Mouse (Mus musculus) stomach, embryonic 14.5 days (tissue): ENCODE data around the gene Msantd2. TPM values are rescaled to one million over a fixed set of nuclear protein-coding genes. Genes with fewer than 3 reads are reported as not detected.

Experiments
- ATAC-seq: fragments of 200-750 bp; cut with Nextera tagmentation; 2 replicates; pipeline ENCODE4 v1.8.0; 2017; ENCODE audit warnings: low read depth, moderate TSS enrichment; ENCODE audit not compliant: insufficient number of reproducible peaks, insufficient read depth, low FRiP score
- H3K27ac ChIP-seq: fragments of 300-500 bp; sonication (generic); 2 replicates; pipeline ENCODE4 v1.5.1; 2014; ENCODE audit warnings: mild to moderate bottlenecking, low read length, moderate library complexity, mixed read lengths
- H3K27me3 ChIP-seq: fragments of 300-500 bp; sonication (generic); 2 replicates; pipeline ENCODE4 v1.6.1; 2014; ENCODE audit warnings: low read length, control low read depth, mixed read lengths; ENCODE audit not compliant: control insufficient read depth, insufficient read depth
- H3K36me3 ChIP-seq: fragments of 300-500 bp; sonication (generic); 2 replicates; pipeline ENCODE4 v1.6.1; 2014; ENCODE audit warnings: mild to moderate bottlenecking, control low read depth, low read length, moderate library complexity, mixed read lengths; ENCODE audit not compliant: control insufficient read depth, insufficient read depth
- H3K4me1 ChIP-seq: fragments of 300-500 bp; sonication (generic); 2 replicates; pipeline ENCODE4 v1.6.1; 2014; ENCODE audit warnings: low read length, control low read depth, mixed read lengths; ENCODE audit not compliant: control insufficient read depth, insufficient read depth
- H3K4me2 ChIP-seq: fragments of 300-500 bp; sonication (generic); replicated peaks from 2 replicates; pipeline ENCODE4 v1.6.1; 2014; ENCODE audit warnings: low read depth, low read length, control low read depth
- H3K4me3 ChIP-seq: fragments of 300-500 bp; sonication (generic); 2 replicates; pipeline ENCODE4 v1.5.1; 2014; ENCODE audit warnings: low read depth, low read length, control low read depth
- H3K9ac ChIP-seq: fragments of 300-500 bp; sonication (generic); replicated peaks from 2 replicates; pipeline ENCODE4 v1.6.1; 2014; ENCODE audit warnings: low read depth, mild to moderate bottlenecking, control low read depth, low read length, moderate library complexity, mixed read lengths
- H3K9me3 ChIP-seq: fragments of 300-500 bp; sonication (generic); 2 replicates; pipeline ENCODE4 v1.6.1; 2016; ENCODE audit warnings: low read depth, low read length, control low read depth; ENCODE audit not compliant: control insufficient read depth
- WGBS: fragments of 180-500 bp; shearing (Covaris S2); extraction: QIAGEN DNeasy Blood & Tissue Kit; methylation state at CpG from one replicate; pipeline ENCODE4 v1.1.7; 2014; 5-methylcytosine and 5-hydroxymethylcytosine counted together
- polyA plus RNA-seq: library from polyadenylated mRNA; unstranded; fragments of >200 nt; fragmentation: Nextera tagmentation; extraction: Ambion mirVana; gene quantifications from 2 replicates; pipeline ENCODE4 v1.2.1, GENCODE M21; 2014

The Msantd2 gene
- polyA plus RNA-seq, 1 experiment from 2014 or later = 38.9 TPM

- H3K4me1 ChIP-seq = peaks cover 24% of the 10 kb centered on the region; the same call in 1 of the 2 replicates
- H3K36me3 ChIP-seq = peaks cover 3% of the 10 kb centered on the region; the same call in 1 of the 2 replicates
- WGBS = 38% methylated on average over 9 of the region's 9 CpGs
- peak overlapping the region; percentile 66; the same call in 1 of the 2 replicates for H3K27ac ChIP-seq
- no peak overlapping the region; the same call in 1 of the 2 replicates for H3K9ac ChIP-seq
- peak overlapping the region; percentile 26 for H3K4me3 ChIP-seq
- peaks cover 10% of the 10 kb centered on the region; the same call in 1 of the 2 replicates for H3K27me3 ChIP-seq
- H3K9me3 ChIP-seq = no peaks in the 10 kb centered on the region
- no peak overlapping the region for H3K4me2 ChIP-seq
- no peak for ATAC-seq
These were observed 39.3 kb downstream of the Msantd2 start for GRCm38 (mm10) chr9:37528225-37528970.

DNA sequence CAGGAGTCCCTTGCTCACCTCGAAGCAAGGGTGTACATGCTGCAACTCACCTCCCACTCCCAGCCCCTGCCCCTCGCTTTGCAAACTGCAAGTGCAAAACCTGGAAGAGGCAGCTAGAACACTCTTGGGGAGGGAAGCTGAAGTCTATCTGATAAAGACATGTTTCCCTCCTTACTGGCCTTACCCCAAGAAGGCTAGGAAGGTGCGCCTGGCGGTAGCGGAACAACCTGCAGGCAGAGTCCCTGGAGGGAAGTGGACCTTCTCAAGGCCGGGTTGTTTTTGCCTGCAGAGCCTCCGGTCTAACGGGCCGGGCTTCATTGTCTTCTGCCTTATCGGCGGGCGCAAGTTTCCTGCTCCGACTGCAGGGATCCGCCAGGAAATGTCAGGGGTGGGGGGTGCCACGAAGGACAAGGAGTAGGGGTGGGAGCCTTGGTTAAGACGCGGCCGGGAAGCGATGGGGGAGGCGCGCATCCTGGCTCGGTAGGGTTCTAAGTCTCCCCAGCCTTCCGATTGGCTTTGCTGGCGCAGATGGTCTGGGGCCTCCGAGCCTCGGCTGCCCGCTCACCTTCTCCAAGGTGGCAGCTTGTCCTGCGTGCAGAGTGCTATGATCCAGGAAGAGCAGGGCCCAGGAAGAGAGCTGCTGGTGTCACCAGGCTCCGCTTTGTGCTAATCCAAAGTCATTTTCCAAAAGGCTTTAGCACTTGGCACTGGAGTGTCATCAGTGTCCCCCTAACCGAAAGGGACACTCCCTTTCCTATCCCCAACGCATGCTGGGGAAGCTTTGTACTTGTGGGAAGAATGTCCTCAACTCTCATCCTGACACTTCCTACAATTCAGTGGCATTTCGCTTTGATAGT is 41.1 kb downstream of the Msantd2 start:
- Histone ChIP-seq H3K9ac (peak overlapping the region; percentile 10; the same call in 1 of the 2 replicates), H3K4me1 (peaks cover 24% of the 10 kb centered on the region; the same call in 1 of the 2 replicates), H3K4me3 (peak overlapping the region; percentile 26), H3K9me3 (no peaks in the 10 kb centered on the region), H3K36me3 (no peaks in the 10 kb centered on the region), H3K27ac (peak overlapping the region; percentile 55), H3K4me2 (peak overlapping the region; percentile 44), H3K27me3 (peaks cover 10% of the 10 kb centered on the region; the same call in 1 of the 2 replicates)
- peak; percentile 34; the same call in 1 of the 2 replicates for ATAC-seq
- WGBS = 3% methylated on average over 32 of the region's 32 CpGs

DNA sequence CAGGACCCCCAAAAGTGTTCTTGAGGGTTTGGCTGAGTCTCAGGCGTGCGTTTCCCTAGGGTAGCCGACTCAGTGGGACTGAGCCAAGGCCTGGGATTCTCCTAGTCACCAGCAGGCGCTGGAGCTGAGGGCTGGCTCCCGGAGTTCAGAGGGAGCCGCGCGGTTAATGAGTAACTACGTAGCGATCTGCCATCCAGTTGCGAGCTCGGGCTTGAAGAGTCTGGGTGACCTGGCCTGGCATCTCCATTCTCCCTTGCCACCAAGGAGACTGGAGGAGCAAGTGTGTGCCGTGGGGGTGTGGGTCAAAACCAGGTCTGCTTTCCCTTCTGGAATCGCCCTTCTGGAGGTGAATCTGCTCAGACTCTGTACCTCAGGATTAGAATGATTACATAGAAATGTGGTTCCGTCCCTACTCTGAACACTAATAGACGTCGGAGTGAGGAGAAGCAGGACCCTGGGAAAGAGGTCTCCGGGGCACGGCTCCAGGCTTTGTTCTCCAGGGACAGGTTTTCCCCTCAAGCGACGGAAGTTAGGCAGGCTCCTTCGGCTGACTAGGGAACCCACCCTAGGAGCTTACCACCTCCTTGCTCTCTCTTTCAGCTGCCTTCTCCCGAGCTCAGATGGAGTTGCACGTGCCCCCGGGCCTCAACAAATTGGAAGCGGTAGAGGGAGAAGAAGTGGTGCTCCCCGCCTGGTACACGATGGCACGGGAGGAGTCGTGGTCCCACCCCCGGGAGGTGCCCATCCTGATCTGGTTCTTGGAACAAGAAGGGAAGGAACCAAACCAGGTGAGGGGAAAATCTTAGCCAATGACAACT is 42.0 kb downstream of the Msantd2 start:
- Histone ChIP-seq H3K9me3 (no peaks in the 10 kb centered on the region), H3K9ac (peak overlapping the region; percentile 1; the same call in 1 of the 2 replicates), H3K4me2 (peak overlapping the region; percentile 44), H3K27me3 (peaks cover 10% of the 10 kb centered on the region; the same call in 1 of the 2 replicates), H3K36me3 (no peaks in the 10 kb centered on the region), H3K4me1 (peaks cover 24% of the 10 kb centered on the region; the same call in 1 of the 2 replicates), H3K4me3 (peak overlapping the region; percentile 26), H3K27ac (peak overlapping the region; percentile 35)
- ATAC-seq = peak; percentile 80
- WGBS = 4% methylated on average over 31 of the region's 31 CpGs

GRCm38 (mm10) chr9:37536851-37537250 is 47.7 kb downstream of the Msantd2 start:
- no peaks in the 10 kb centered on the region for H3K9me3 ChIP-seq
- H3K27ac ChIP-seq = no peak overlapping the region
- no peak overlapping the region for H3K9ac ChIP-seq
- H3K36me3 ChIP-seq = no peaks in the 10 kb centered on the region
- H3K4me3 ChIP-seq = no peak overlapping the region
- no peaks in the 10 kb centered on the region for H3K27me3 ChIP-seq
- 77% methylated on average over 4 of the region's 4 CpGs for WGBS
- no peak overlapping the region for H3K4me2 ChIP-seq
- ATAC-seq = no peak
- H3K4me1 ChIP-seq = no peaks in the 10 kb centered on the region

GRCm38 (mm10) chr9:37537658-37538250 is 48.6 kb downstream of the Msantd2 start:
- no peak overlapping the region for H3K9ac ChIP-seq
- 78% methylated on average over 5 of the region's 5 CpGs for WGBS
- no peaks in the 10 kb centered on the region for H3K27me3 ChIP-seq
- no peak overlapping the region for H3K27ac ChIP-seq
- H3K4me2 ChIP-seq = no peak overlapping the region
- H3K4me3 ChIP-seq = no peak overlapping the region
- no peaks in the 10 kb centered on the region for H3K9me3 ChIP-seq
- no peaks in the 10 kb centered on the region for H3K4me1 ChIP-seq
- no peak for ATAC-seq
- no peaks in the 10 kb centered on the region for H3K36me3 ChIP-seq

DNA sequence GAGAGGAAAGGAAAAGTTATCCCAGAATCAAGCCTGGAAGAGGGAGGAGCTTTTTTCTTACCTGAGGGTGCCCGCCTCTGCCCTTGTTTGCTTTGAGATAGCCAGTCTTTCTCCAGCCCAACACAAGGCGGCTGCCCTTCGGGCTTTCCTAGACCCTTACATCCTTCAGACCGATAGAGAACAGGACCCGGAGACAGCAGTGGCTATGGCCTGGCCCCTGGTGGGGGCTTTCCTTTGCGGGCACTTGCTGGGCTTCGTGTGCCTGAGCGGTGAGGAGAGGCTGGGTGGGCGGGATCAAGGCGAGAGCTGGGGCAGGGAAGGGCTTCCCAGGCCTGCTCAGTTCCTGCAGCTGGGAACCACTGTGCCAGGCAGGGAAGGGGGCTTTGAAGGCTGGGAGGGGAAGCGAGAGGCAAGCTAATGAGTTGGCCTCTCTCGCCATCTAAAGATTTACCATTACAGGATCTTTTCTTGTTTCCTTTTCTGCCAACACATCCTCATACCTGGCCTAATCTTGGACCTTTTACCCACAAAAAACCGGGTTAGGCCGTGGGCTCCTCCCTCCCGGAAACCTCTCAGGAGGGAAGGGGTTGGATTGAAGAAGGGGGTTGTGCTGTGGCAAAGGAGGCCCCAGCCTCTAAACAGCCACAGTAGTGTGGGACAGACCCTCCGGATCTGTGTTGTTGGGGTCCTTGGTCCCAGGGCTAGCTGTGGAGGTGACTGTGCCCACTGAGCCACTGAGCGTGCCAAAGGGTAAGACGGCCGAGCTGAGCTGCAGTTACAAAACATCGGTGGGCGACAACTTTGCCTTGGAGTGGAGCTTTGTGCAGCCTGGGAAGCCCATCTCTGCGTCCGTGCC is 50.3 kb downstream of the Msantd2 start, which contains the start of gene Vsig2:
Gene Vsig2, plus strand, starts transcription at position 86 of the 856 bp plus-strand sequence.
- Histone ChIP-seq H3K9ac (no peak within 1 kb of the TSS), H3K4me2 (peak within 1 kb of the TSS; percentile 23; the same call in 1 of the 2 replicates), H3K9me3 (no peaks in the 10 kb centered on the region), H3K27ac (no peak within 1 kb of the TSS; the same call in 1 of the 2 replicates), H3K36me3 (no peaks in the 10 kb centered on the region), H3K4me3 (peak within 1 kb of the TSS; percentile 12; the same call in 1 of the 2 replicates), H3K4me1 (no peaks in the 10 kb centered on the region; the same call in 1 of the 2 replicates), H3K27me3 (no peaks in the 10 kb centered on the region)
- WGBS = 61% methylated on average over 23 of the region's 23 CpGs
- ATAC-seq = peak; percentile 57

- Histone ChIP-seq H3K27ac (no peak overlapping the region), H3K4me2 (peak overlapping the region; percentile 23; the same call in 1 of the 2 replicates), H3K36me3 (no peaks in the 10 kb centered on the region), H3K9ac (no peak overlapping the region), H3K27me3 (peaks cover 2% of the 10 kb centered on the region; the same call in 1 of the 2 replicates), H3K9me3 (no peaks in the 10 kb centered on the region), H3K4me1 (peaks cover 3% of the 10 kb centered on the region; the same call in 1 of the 2 replicates), H3K4me3 (no peak overlapping the region)
- no peak for ATAC-seq
- 86% methylated on average over 4 of the region's 4 CpGs for WGBS
These were observed 51.1 kb downstream of the Msantd2 start for GRCm38 (mm10) chr9:37540226-37540625.
